Mouse (Mus musculus): Measurements from ENCODE around the gene Dkk2.

DNA sequence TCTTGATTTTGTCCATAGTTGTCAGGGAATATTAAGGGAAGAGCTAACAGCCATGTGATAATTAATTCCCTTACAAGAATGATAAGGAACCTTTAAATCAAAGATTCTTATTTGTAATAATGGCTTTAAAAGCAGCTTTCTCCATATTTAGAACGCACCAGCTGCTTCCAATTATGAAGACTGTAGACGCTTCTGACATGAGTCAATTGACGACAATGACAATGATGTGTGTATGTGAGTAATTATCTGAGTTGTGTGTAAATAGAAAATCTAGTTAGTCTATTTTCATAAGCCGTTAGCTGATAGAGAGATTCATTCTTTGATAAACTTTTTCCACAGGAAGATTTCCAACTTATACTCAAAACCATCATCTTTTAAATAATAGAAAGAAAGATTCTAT lies 46.8 kb downstream of the Dkk2 start:
- TF ChIP-seq CTCF (IDR thresholded peaks at IDR 0.05; ENCODE audit: borderline replicate concordance, control insufficient read depth, extremely low read depth, insufficient read depth, low read length, poor library complexity) (no peak), POLR2A (IDR thresholded peaks at IDR 0.05; ENCODE audit: control insufficient read depth, extremely low read depth, insufficient read depth, low read length, poor library complexity) (no peak)

Measured in thymus, adult 2 months (tissue).